Mouse (Mus musculus) T-helper 1 cell (primary cell): Measurements from ENCODE around the gene Nrp2.

Experiments
- in situ Hi-C: fragments of 300-600 bp; cut with MboI, MseI; formaldehyde crosslinking; loops from one replicate; pipeline ENCODE4 v1.15.1; 2025; ENCODE audit warnings: high pct_unique_total_duplicates

Nrp2 gene

DNA sequence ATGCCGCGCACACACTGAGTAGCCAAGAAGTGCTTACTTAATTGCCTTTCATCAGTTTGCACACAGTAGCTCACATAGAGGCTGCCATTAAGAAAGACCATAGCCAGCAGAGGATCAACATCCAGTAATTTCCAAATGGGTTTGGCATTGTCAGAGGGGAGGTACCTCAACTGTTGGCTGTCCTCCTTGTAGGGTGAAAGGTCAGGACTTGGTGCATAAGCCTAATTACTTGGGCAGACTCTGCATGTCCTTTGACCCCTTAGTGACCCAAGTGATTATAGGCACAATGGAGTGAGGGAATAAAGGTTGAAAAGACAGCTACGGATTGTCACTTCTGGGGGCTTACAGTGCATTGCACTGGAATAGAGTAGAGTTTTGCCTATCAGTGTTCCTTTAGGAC lies 45.3 kb downstream of the Nrp2 start:
- in situ Hi-C loops: no loop called here

DNA sequence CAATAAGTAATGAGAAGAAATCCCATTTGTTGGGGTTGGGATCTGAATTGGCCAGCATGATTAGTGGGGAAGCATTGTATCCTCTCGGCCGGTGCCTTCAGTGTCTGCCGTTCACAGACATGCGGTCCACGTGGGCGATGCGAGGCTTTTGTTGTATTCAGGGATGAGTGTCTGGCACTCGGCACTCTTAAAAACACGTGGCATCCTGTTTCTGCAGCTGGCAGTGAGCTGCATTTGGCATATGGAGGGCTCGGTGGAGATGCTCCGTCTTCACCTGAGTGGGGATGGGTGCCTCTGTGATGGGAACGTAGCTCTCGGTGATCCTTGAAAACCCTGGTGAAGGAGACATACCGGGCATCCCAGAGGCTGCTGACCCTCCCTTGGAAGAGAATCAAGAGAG lies 46.6 kb downstream of the Nrp2 start:
- in situ Hi-C loops: loop anchor here (25.0 kb wide), 1 partner anchor 1738 kb away; no protein-coding TSS in a partner anchor

DNA sequence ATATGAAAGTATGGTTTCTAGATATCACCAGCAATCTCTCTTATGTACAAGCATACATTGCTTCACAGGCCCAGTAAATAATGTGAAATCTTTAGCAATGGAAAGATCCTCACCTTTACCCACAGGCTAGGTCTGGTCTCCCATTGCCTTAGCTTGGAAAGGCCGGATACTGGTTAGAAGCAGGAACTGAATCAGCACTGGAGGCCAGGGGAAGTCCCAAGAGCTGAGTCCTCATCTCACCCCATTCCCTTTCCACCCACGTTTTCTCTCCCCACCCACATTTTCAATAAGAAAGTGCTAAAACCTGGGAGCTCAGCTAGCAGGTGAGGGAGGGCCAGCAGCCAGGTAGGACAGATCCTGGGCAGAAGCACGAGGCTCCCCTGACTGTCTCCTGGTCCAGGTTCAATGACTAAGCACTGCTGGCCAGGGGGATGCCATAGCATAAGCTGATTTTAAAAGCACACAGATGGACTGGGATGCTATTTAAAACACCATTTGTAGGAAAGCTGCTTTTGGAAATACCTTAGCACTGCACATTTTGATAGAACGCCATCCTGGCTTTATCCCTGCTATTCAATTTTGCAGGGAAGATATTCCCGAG lies 47.4 kb downstream of the Nrp2 start:
- in situ Hi-C loops: loop anchor here (25.0 kb wide), 1 partner anchor 1737 kb away; no protein-coding TSS in a partner anchor

DNA sequence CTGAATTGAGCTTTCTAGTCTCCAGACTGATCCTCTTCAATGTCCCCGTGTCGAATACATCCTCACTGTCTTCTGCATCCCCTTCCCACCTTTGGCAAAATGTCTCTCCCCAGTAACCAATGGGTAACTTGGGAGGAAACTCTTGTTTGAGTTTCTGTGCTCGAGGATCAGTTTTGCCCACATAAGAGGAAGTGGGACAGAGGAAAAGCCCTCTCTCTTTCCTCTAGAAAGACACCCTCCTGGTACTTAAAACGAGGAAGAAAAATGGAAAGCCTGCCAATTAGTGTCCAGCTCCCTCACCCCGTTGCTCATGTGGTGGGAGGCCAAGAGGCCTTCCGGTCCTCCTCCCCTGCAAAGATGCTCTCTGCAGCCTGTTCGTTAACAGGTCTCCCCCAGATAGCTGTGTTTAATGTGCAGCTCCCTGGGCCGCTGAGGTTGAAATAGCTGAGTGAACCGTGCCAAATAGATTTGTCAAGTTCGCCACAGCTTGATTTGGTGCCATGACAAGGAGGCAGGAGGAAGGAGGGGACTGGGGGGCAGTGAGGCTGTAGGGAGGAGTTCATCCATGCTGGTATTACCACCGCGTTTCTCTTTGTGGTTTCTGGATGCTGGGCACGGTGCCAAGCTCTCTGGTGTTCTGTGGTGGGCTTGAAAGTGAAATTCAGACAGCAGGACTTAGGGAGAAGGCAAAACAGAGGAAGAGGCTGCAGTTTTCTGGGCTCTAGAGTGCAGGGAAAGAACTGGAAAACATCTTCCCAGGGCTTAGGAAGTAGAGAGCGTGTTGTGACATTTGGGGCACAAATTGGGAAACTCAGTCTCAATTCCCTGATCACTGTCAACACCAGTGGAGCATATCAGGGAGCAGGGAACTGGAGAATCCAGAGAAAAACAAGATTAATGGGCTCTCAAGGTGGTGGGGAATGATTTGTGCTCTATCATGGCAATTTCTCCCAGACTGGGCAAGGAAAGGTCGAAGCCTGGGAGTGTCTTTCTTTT lies 48.2 kb downstream of the Nrp2 start:
- in situ Hi-C loops: loop anchor here (25.0 kb wide), 1 partner anchor 1736 kb away; no protein-coding TSS in a partner anchor

DNA sequence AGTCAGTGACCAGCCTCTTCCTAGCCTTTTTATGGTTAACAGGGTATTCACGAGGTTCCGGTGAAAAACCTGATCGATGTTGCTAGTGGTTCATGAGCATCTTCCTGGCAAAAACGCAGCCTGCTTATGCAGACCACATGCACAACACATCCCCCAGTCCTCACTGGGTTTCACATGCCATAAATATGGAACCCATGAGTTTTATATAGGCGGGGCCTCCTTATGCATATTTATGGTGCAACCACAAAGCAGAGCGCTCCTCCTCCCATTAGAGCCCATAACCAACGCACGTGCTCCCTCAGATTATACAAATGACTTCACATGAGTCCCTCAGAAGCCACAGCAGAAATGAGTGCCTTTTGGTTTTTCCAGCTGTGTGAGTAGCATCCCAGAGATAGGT lies 49.0 kb downstream of the Nrp2 start:
- in situ Hi-C loops: loop anchor here (25.0 kb wide), 1 partner anchor 1735 kb away; no protein-coding TSS in a partner anchor

DNA sequence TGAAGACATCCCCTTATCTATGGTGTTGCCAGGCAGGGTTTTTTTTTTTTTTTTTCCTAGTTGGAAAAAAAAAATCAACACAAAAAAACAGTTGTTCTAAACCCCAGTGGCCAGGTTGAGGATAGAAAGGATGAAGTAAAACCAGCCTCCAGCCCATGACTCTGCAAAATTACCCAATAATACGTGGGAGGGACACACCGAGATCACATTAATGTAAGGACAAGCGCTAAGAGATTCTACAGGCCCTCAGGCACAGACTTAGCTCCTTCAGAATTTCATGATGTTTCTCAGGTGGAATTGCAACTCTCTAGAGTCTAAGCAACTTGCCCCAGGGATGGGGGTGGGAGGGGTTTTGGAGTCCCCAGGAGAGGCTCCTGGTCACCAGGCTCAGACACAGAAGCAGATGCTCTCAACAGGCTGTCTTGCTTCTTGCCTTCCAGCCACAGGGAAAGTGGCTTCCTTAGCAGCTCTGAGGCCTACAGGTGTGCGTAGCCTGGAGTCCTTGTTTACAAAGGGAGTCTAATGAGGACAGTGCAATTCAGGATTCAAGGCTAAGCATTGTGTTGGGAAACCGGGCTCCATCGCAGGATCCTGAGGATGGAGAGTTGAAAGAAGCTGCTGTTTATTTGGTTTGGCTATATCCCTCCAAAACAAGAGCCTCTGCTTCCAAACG lies 49.7 kb downstream of the Nrp2 start:
- in situ Hi-C loops: loop anchor here (25.0 kb wide), 1 partner anchor 1735 kb away; no protein-coding TSS in a partner anchor

DNA sequence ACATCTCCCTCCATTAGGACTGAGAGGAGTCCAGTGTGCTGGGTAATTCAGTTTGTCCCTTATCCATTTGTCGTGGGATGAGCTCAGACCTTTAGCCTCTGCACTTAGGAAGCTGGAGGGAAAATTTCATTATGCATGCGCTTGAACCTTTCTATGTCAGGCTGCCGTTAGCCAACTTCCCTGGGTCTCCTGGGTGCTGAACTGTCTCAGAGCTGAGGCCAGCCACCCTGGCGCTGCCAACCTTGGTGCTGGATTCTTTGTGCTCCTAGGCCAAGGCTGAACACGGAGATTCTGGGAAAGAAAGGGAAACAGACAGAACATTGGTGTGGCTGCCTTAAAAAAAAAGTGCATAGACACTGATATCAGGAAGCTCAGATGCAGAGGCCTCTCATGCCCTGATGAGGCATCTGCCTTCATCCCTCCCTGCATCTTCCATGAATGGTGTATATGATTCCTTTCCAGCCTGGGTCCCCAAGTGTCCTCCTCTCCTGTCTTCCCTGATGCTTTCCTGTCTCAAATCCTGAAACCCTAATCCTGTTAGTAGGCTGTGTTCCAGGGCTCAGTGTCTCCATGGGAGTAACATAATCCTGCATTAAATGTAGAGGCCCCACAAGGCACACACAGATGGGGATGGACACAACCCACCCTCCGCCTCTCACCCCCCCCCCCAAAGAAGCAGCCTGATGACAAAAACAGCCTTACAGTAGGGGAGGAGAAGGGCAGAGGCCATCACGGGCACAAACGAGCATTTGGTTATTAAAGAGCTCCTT lies 51.2 kb downstream of the Nrp2 start:
- in situ Hi-C loops: loop anchor here (25.0 kb wide), 1 partner anchor 1733 kb away; no protein-coding TSS in a partner anchor

DNA sequence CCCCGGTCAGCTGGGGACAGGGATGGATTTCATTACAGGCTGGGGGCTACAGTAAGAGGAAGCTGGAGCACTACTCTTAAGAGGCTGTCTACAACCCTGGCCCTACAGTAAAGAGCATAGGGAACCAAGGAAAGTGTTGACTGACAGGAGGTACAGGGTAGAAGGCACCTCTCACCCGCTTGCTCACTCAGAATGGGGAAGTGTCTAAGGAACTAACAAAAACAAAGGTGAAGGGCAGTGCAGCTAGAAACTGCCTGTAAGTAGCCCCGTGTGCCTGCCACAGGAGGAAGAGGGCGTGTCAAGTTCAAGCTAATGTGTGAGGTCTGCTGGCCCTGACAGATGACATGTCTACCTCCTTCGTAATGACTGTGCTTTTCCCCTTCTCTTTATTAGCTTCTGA lies 57.0 kb downstream of the Nrp2 start:
- in situ Hi-C loops: loop anchor here (25.0 kb wide), 1 partner anchor 1727 kb away; no protein-coding TSS in a partner anchor

DNA sequence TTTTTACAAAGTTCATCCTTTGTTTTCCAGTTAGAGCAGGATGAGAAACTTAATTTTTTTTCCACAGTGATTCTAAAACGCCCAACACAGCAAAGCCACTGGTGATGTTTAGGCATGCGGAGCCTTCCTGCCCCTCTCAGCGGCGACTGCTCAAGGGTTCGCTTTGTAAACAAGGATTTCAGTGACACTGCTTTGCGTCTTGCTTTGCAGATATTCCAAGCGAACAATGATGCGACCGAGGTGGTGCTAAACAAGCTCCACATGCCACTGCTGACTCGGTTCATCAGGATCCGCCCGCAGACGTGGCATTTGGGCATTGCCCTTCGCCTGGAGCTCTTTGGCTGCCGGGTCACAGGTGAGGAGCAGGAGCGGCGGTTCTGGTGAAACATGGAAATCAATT lies 57.5 kb downstream of the Nrp2 start:
- in situ Hi-C loops: loop anchor here (25.0 kb wide), 1 partner anchor 1727 kb away; no protein-coding TSS in a partner anchor

DNA sequence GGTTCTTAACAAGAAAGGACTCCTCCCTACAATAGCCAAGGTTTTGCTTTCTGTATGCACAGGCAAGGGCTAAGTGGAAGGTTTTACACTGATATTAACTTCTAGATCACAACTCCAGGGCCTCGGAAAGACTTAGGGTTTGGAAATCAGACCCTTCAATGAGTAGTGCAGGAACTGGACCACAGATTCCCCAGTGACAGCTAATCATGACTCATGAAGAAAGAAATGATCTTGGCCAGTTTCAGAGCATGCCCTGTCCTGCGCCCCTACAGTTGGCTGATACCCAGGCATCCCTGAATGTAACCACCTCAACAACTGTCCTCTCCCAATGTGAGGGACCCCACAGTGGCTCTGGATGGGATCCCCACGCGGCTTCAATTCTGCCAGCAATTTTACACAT lies 60.7 kb downstream of the Nrp2 start:
- in situ Hi-C loops: loop anchor here (25.0 kb wide), 1 partner anchor 1724 kb away; no protein-coding TSS in a partner anchor

DNA sequence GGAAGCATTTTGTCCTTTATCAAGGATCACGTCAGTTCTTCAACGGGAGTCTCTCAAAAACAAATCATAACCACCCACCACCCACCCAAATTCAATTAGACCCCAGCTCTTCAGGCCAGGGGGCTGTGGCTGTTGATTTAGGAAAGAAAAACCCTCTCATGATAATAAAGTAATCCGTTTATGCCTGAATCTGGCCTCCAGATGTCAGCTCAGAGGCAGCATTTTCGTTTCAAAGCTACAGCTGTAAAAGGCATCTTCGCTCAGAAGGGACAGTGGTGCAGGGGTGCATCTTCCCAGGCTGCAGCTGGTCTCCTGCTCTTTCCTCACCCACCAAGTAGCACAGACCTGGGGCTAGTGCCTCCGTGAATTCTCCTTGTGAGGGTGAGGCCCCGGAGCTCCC lies 62.1 kb downstream of the Nrp2 start:
- in situ Hi-C loops: loop anchor here (25.0 kb wide), 1 partner anchor 1722 kb away; no protein-coding TSS in a partner anchor

DNA sequence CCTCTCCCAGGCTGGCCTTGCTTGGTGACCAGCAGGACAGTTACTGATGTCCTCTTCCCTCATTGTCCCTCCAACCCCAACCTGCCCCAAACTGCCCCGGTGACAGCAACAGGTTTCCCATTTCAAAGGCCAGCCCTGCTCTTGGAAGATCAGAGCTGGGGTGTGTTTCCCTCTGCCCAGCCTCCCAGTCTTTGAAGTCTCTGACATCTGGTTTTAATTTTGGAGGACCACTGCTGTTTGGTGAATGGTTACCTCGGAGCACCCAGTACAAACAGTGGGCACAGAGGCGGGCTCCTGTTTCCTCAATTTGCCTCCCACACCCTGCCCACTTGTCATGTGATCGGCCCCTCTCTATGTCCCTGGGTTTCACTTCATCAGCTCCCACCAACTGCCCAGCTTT lies 63.7 kb downstream of the Nrp2 start:
- in situ Hi-C loops: loop anchor here (25.0 kb wide), 1 partner anchor 1721 kb away; no protein-coding TSS in a partner anchor

DNA sequence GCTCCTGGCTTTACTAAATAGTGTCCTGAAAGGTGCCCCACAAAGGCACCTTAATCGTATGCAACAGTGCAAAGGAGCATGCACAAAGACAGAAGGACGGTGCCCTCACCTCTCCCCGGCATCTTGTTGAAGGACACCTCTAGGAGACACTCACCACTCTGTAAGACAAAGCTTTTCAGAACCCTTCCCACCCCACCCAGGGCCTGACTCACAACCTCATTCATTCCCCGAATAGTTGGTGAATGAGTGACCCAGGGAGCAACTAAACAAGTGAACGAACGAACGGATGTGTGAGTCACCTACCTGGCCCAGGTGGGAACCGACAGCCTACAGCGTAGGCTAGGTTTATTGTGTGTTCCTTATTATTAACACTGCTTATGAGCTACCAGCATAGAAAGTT lies 64.5 kb downstream of the Nrp2 start:
- in situ Hi-C loops: loop anchor here (25.0 kb wide), 1 partner anchor 1720 kb away; no protein-coding TSS in a partner anchor

DNA sequence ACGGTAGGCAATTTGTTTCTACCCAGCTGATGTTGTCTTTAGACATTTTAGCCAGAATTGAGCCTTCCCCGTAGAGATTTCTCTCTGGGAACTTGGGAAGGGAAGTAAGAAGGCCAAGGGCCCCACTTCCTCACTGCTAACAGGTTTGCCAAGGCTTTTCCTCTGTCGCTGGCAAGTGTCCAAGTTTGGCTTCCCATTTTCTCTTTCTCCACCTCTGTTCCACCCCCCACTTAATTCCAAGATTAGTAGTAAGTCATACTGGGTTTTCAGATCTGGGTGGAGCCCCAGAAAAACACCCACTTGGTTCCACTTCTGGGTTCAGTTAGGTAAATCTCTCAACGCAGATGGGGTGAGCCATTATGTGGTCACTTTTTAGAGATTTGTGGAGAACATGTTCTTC lies 67.5 kb downstream of the Nrp2 start:
- in situ Hi-C loops: loop anchor here (25.0 kb wide), 1 partner anchor 1717 kb away; no protein-coding TSS in a partner anchor

DNA sequence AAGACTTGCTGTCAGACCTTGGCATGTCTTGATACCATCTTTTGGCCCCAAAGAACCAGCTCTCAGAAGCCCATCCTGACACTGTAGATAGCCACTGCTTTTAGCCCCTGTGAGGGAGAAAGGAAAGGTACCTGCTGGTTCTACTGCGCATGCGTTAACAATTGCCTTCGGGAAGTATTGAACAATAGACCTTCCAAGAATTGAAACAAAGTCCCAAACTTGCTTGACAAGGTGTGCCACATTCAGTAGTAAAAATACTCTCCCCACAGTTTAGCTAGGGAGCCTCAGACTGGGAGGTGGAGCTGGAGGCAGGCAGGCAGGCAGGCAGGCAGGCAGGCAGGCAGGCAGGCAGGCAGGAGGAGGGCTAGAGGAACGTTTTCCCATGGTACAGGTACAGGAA lies 69.3 kb downstream of the Nrp2 start:
- in situ Hi-C loops: loop anchor here (25.0 kb wide), 1 partner anchor 1715 kb away; no protein-coding TSS in a partner anchor

DNA sequence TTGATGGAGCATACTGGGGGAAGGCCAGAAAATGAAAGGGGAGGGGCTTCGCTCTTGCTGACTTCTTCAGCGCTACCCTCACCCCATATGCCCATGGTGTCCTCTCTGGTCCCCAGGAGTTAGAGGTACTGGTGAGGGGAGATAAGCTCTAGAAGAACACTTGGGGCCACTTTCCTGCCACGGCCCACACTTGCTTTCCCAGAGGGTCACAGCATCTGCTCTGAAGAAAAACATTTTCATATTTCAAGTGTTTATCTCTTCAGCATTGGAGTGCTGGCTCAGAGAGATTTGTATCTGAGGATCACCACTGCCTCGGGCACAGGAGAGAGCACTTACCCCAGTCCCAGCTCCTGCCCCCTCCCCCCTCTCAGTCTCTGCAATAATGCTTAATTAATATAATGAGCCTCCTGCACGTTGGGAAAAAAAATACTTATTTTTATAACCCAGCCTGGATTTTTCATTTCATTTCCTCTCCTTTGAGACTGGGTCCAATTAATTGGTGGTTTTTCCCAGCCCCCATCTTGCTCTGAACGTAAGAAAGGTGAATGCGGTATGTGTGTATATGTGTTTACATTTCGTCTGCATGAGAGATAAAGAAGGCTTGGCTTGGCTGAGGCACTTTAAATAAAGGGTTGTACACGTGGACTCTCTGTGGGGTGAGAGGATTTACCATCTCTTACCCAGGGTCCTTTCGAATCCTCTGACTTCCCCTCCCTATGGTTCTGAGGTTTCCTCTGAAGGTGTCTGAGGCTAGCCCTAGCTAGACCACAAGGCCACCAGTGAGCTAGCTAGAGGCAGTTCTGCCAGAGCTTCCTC lies 70.2 kb downstream of the Nrp2 start:
- in situ Hi-C loops: loop anchor here (25.0 kb wide), 1 partner anchor 1714 kb away; no protein-coding TSS in a partner anchor

DNA sequence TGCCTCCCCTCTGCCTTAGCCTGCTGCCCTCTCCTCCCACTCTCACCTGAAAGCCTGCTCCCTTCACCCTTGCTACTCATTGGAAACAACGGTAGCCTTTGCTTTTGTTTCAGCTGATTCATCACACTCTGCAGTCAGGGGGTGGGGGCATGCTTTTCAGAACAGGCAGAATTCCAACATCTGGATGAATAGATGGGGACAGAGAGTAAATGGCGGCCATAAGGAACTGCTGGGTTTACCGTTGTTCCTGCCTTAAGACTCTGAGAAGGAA lies 70.8 kb downstream of the Nrp2 start:
- in situ Hi-C loops: loop anchor here (25.0 kb wide), 1 partner anchor 1713 kb away; no protein-coding TSS in a partner anchor

DNA sequence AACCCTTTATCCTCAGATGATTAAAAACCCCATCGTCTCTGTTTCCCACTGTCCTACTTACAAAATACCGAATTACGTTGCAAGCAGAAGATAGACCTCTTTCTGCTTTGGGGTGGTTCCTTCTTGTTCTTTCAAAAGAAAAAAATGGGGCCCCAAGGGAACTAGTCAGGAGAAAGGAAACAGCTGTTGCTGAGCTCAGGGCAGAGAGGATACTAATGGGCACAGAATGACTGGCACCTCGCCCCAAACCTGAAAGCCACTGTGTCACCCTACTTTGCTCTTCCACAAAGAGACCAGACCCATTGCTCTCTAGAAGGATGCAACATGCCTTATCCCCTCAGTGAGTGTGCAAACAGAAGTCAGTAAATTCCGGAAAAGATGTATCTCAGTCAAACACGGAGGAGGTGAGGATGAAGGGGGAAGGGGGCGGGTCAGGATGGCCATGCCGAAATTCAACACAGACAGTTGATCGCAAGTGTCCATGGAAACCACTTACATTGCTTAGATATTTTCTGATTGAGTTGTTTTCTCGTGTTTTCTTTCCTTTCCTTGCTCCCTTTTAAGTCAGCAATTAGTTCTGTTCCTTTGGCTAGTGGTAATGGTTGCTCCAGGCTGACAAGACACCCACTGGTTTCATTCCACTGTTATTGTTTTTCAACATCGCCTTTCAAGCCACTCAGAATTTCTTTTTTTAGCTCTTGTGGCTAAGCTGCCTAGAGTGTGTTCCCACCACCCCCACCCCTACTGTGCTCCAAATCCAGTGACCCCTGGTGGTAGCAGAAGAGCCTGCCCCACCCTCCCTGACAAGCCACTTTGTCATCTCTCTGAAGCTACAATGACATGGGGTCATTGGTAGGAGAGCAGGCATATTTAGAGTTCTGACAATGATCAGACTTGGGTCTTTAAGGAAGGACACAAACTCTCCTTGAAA lies 71.5 kb downstream of the Nrp2 start:
- in situ Hi-C loops: loop anchor here (25.0 kb wide), 1 partner anchor 1713 kb away; no protein-coding TSS in a partner anchor
